Mouse (Mus musculus) small intestine, adult 2 months (tissue): Measurements from ENCODE around the gene Hcn4.

ENCODE experiments used
- CTCF ChIP-seq: fragments of 200-500 bp; IDR thresholded peaks from 2 replicates; pipeline ENCODE4 v1.5.1; 2012; ENCODE audit warnings: low read depth, mild to moderate bottlenecking, control low read depth, inconsistent platforms, low read length, moderate library complexity, mixed read lengths; ENCODE audit not compliant: insufficient replicate concordance, insufficient read length; ENCODE audit errors: extremely low read depth
- POLR2A ChIP-seq: fragments of 200-500 bp; IDR thresholded peaks from 2 replicates; pipeline ENCODE4 v1.6.1; 2012; ENCODE audit warnings: low read depth, mild to moderate bottlenecking, control low read depth, inconsistent platforms, low read length, moderate library complexity

- TF ChIP-seq CTCF (no peak), POLR2A (no peak)
Measured at GRCm38 (mm10) chr9:58789476-58789875, 33.7 kb upstream of the Hcn4 start.
